ENCODE assay signal across 13 mouse cellular contexts in the genomic region with DNA sequence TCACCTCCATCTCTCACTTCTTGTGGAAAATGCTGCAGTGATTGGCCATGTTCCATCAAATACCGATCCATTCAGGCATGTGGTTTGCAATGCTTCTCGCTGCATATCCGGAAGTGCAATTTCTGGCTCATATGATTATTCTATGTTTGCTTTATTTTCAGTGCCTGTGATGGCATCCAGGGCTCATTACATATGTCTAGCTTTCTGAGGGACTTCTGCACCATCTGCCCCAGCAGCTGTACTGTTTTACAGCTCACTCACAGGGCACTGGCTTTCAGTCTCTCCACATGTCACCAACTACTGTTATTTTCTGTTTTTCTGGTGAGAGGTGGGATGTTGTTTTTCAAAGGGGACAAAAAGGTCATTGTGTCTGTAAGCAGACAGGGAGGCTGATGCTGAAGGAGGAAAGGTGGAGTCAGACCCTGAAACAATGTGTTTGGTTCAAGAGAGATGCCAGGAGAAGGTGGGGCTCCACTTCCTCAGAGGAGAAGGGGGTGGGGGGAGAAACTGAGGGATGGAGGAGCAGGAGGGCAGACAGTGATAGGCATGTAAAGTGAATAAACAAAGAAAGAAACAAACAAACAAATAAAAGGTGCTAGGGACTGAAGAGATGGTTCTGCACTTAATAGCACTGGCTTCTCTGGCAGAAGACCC. TPM values are rescaled to one million over a fixed set of nuclear protein-coding genes. Genes with fewer than 3 reads are reported as not detected.
DNase-seq lines count a peak whose midpoint lies in the region; ATAC-seq and TF ChIP-seq lines count a peak whose summit lies in the region.
"Had no signal": no experiment of that assay in that cellular context is flagged by ENCODE, and none has a peak within 500 bp of the region (broad histone marks: within the 10 kb centered on the region; RNA-seq: fewer than 3 reads in every experiment).

No protein-coding gene starts in this region.

- H3K9ac ChIP-seq in heart, adult 2 months (ENCODE audit: low read depth, low read length) = no peak overlapping the region
- H3K9ac ChIP-seq in midbrain, postnatal 0 days (replicated peaks; ENCODE audit: low read length, poor library complexity, severe bottlenecking) = no peak overlapping the region
- H3K9ac ChIP-seq in midbrain, embryonic 14.5 days (replicated peaks; ENCODE audit: low read length) = no peak overlapping the region
- H3K9ac ChIP-seq: limb, embryonic 12.5 days; liver, postnatal 0 days had no signal

- TF ChIP-seq EP300 in heart, adult 2 months (IDR thresholded peaks at IDR 0.05; ENCODE audit: insufficient read depth, low read depth, low read length) = no peak

- WGBS in heart, adult 2 months = 37% methylated on average over 3 of the region's 3 CpGs
- 80% methylated on average over 3 of the region's 3 CpGs for whole genome bisulfite sequencing in heart, embryonic 10.5 days
- 87% methylated on average over 3 of the region's 3 CpGs for WGBS in midbrain, postnatal 0 days
- WGBS in midbrain, embryonic 14.5 days = 91% methylated on average over 3 of the region's 3 CpGs

- no peak overlapping the region for H3K4me2 ChIP-seq in midbrain, postnatal 0 days (ENCODE audit: low read depth, low read length, poor library complexity, severe bottlenecking)
- H3K4me2 ChIP-seq in midbrain, embryonic 14.5 days (ENCODE audit: low read length) = no peak overlapping the region
- H3K4me2 ChIP-seq: limb, embryonic 12.5 days had no signal

- ATAC-seq in midbrain, postnatal 0 days (ENCODE audit: low FRiP score) = no peak
- no peak for ATAC-seq in midbrain, embryonic 14.5 days (ENCODE audit: low FRiP score, low TSS enrichment)
- ATAC-seq: liver, postnatal 0 days had no signal

- no peak for TF ChIP-seq CTCF in heart, adult 2 months (IDR thresholded peaks at IDR 0.05)
- no peak for TF ChIP-seq CTCF in midbrain, postnatal 0 days (IDR thresholded peaks at IDR 0.05)

- DNase-seq in heart, adult 2 months = no peak
- DNase-seq in heart, embryonic 10.5 days (ENCODE audit: low spot score) = no peak
- DNase-seq in midbrain, postnatal 0 days (ENCODE audit: low spot score) = peak; percentile 12
- no peak for DNase-seq in midbrain, embryonic 14.5 days
- peak; percentile 48 to 76 for DNase-seq in layer of hippocampus, postnatal 14 days (ENCODE audit: low spot score in 2 of 2)
- no peak for DNase-seq in kidney, adult 18-20 months
- DNase-seq: adrenal gland, adult 2 months; kidney, adult 11 months; liver, postnatal 0 days; thymus, adult 18-20 months had no signal

- H3K9me3 ChIP-seq in heart, embryonic 10.5 days = no peaks in the 10 kb centered on the region
- H3K9me3 ChIP-seq in midbrain, postnatal 0 days (ENCODE audit: low read length) = no peaks in the 10 kb centered on the region
- no peaks in the 10 kb centered on the region for H3K9me3 ChIP-seq in midbrain, embryonic 14.5 days (ENCODE audit: control insufficient read depth, low read length)
- H3K9me3 ChIP-seq: limb, embryonic 12.5 days; midbrain, embryonic 10.5 days had no signal

- H3K4me3 ChIP-seq in heart, adult 2 months = no peak overlapping the region
- H3K4me3 ChIP-seq in heart, embryonic 10.5 days = no peak overlapping the region
- H3K4me3 ChIP-seq in midbrain, postnatal 0 days (ENCODE audit: low read depth, low read length) = no peak overlapping the region
- H3K4me3 ChIP-seq in midbrain, embryonic 14.5 days (replicated peaks; ENCODE audit: low read depth, low read length) = no peak overlapping the region
- no peak overlapping the region for H3K4me3 ChIP-seq in brown adipose tissue, adult 24 weeks (ENCODE audit: insufficient read depth, low read depth, low read length)
- H3K4me3 ChIP-seq: limb, embryonic 12.5 days; midbrain, embryonic 10.5 days had no signal

- no peak for TF ChIP-seq POLR2A in heart, adult 2 months (IDR thresholded peaks at IDR 0.05; ENCODE audit: insufficient read depth, low read depth, low read length)

- peaks cover 5% of the 10 kb centered on the region for H3K4me1 ChIP-seq in heart, adult 2 months (ENCODE audit: control insufficient read depth, insufficient read depth, low read length)
- peaks cover 4% of the 10 kb centered on the region; the same call in 1 of the 2 replicates for H3K4me1 ChIP-seq in heart, embryonic 10.5 days
- no peaks in the 10 kb centered on the region for H3K4me1 ChIP-seq in midbrain, postnatal 0 days (ENCODE audit: insufficient read depth, low read length)
- no peaks in the 10 kb centered on the region for H3K4me1 ChIP-seq in midbrain, embryonic 14.5 days (ENCODE audit: control insufficient read depth, insufficient read depth, low read length)
- H3K4me1 ChIP-seq in brown adipose tissue, adult 24 weeks (ENCODE audit: control insufficient read depth, insufficient read depth, insufficient read length, low read length) = peaks cover 18% of the 10 kb centered on the region
- H3K4me1 ChIP-seq: midbrain, embryonic 10.5 days had no signal

- H3K27me3 ChIP-seq in heart, adult 2 months (ENCODE audit: control insufficient read depth, insufficient read depth, low read length) = no peaks in the 10 kb centered on the region
- no peaks in the 10 kb centered on the region for H3K27me3 ChIP-seq in heart, embryonic 10.5 days (ENCODE audit: insufficient read depth, poor library complexity, severe bottlenecking)
- no peaks in the 10 kb centered on the region for H3K27me3 ChIP-seq in midbrain, postnatal 0 days (ENCODE audit: insufficient read depth, low read length)
- H3K27me3 ChIP-seq in midbrain, embryonic 14.5 days (ENCODE audit: control insufficient read depth, insufficient read depth, low read length) = no peaks in the 10 kb centered on the region
- H3K27me3 ChIP-seq: limb, embryonic 12.5 days had no signal

- intact Hi-C loops in heart, adult 2 months (cut with DNase I) = no loop called here

- no peaks in the 10 kb centered on the region for H3K79me2 ChIP-seq in heart, adult 2 months (replicated peaks; ENCODE audit: control insufficient read depth, insufficient read depth, low read length)

- H3K27ac ChIP-seq in heart, adult 2 months = peak overlapping the region; percentile 70
- no peak overlapping the region for H3K27ac ChIP-seq in heart, embryonic 10.5 days
- no peak overlapping the region for H3K27ac ChIP-seq in midbrain, postnatal 0 days (ENCODE audit: low read depth, low read length)
- no peak overlapping the region for H3K27ac ChIP-seq in midbrain, embryonic 14.5 days (replicated peaks; ENCODE audit: low read depth, low read length)
- H3K27ac ChIP-seq in brown adipose tissue, adult 24 weeks (replicated peaks; ENCODE audit: low read depth, low read length) = peak overlapping the region; percentile 54
- H3K27ac ChIP-seq: limb, embryonic 12.5 days; midbrain, embryonic 10.5 days had no signal

- no peaks in the 10 kb centered on the region for H3K36me3 ChIP-seq in heart, adult 2 months (ENCODE audit: control insufficient read depth, insufficient read depth, low read length)
- H3K36me3 ChIP-seq in heart, embryonic 10.5 days = no peaks in the 10 kb centered on the region
- no peaks in the 10 kb centered on the region for H3K36me3 ChIP-seq in midbrain, postnatal 0 days (ENCODE audit: insufficient read depth, low read length)
- no peaks in the 10 kb centered on the region for H3K36me3 ChIP-seq in midbrain, embryonic 14.5 days (ENCODE audit: control insufficient read depth, insufficient read depth, low read length)
- H3K36me3 ChIP-seq: limb, embryonic 12.5 days; midbrain, embryonic 10.5 days had no signal

RNA-seq across cellular contexts. Expression of gene Vps13d, which starts 13.0 kb away (rescaled TPM):
- total RNA-seq in heart, adult 2 months (2021) = 10 to 100 TPM; 65.8 to 77.1 TPM
- 24.8 and 41.5 TPM in 2 replicates for polyA plus RNA-seq in heart, adult 2 months (2012; rRNA removed)
- polyA plus RNA-seq in heart, embryonic 10.5 days (2016; fragmentation: Nextera tagmentation; extraction: Ambion mirVana) = 6.3 and 6.4 TPM in 2 replicates
- total RNA-seq in midbrain, postnatal 0 days (2014; rRNA removed) = 35.6 and 36.5 TPM in 2 replicates
- 7.8 and 9.1 TPM in 2 replicates for polyA plus RNA-seq in midbrain, postnatal 0 days (2015; fragmentation: Nextera tagmentation; extraction: Ambion mirVana)
- 11.9 and 13.3 TPM in 2 replicates for polyA plus RNA-seq in midbrain, embryonic 14.5 days (2014; fragmentation: Nextera tagmentation; extraction: Ambion mirVana)
- polyA plus RNA-seq in brown adipose tissue, adult 24 weeks (2012; ENCODE audit: insufficient read depth, insufficient read length, missing spikeins) = 30.9 and 35.6 TPM in 2 replicates
- total RNA-seq in layer of hippocampus, postnatal 14 days (2021) = 10 to 100 TPM; 68.2 to 75.9 TPM

RNA-seq across cellular contexts. Expression of gene Tnfrsf1b, which starts 38.8 kb away (rescaled TPM):
- 1 to 10 TPM; 4.8 to 5.4 TPM for total RNA-seq in heart, adult 2 months (2021)
- polyA plus RNA-seq in heart, adult 2 months (2012; rRNA removed) = 7.6 and 10.9 TPM in 2 replicates
- polyA plus RNA-seq in heart, embryonic 10.5 days (2016; fragmentation: Nextera tagmentation; extraction: Ambion mirVana) = 2.5 and 4.2 TPM in 2 replicates
- 7.1 and 7.5 TPM in 2 replicates for total RNA-seq in midbrain, postnatal 0 days (2014; rRNA removed)
- 2.6 and 2.8 TPM in 2 replicates for polyA plus RNA-seq in midbrain, postnatal 0 days (2015; fragmentation: Nextera tagmentation; extraction: Ambion mirVana)
- 1.6 and 2.7 TPM in 2 replicates for polyA plus RNA-seq in midbrain, embryonic 14.5 days (2014; fragmentation: Nextera tagmentation; extraction: Ambion mirVana)
- polyA plus RNA-seq in brown adipose tissue, adult 24 weeks (2012; ENCODE audit: insufficient read depth, insufficient read length, missing spikeins) = 2.8 and 3.4 TPM in 2 replicates
- total RNA-seq in layer of hippocampus, postnatal 14 days (2021) = 1 to 10 TPM; 2.9 TPM

Comparison
In these comparisons a context has a peak if more than half of its experiments do, and no peak if none do; other contexts are left out.
1. DNase-seq: peak in midbrain, postnatal 0 days (single experiment) and layer of hippocampus, postnatal 14 days (2 of 2); none in heart, adult 2 months (0 of 2), heart, embryonic 10.5 days (single experiment), midbrain, embryonic 14.5 days (single experiment) and kidney, adult 18-20 months (single experiment).
2. H3K27ac ChIP-seq: peak in heart, adult 2 months (single experiment) and brown adipose tissue, adult 24 weeks (single experiment); none in heart, embryonic 10.5 days (single experiment), midbrain, postnatal 0 days (single experiment) and midbrain, embryonic 14.5 days (single experiment).